Mouse (Mus musculus): ENCODE measurements around the gene Ano2. TPM values are rescaled to one million over a fixed set of nuclear protein-coding genes. Genes with fewer than 3 reads are reported as not detected.

Gene Ano2
- polyA plus RNA-seq, 1 experiment from 2014 or later, result 1.5 TPM

DNA sequence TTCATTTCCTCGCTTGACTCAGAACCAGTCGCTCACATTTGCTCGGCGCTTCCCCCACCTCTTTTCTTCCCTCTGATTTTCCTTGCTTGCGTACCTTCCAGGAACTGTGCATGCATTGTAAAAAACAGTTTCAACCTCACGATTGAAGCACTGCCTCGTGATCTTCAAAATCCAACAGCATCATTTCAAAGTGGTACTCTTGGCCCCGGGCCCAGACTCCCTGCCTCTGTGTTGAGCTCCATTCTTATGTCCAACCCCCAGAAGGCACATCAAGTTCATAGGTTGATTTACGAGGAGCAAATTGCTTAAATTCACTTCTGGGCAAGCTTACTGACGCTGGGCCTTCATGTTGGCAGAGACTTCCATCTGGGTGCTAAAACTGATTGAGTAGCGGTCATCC lies 9.6 kb upstream of the Ano2 start:
- no peaks in the 10 kb centered on the region for H3K36me3 ChIP-seq (ENCODE audit: control insufficient read depth, insufficient read depth)
- no peaks in the 10 kb centered on the region for H3K27me3 ChIP-seq (replicated peaks; ENCODE audit: control insufficient read depth, insufficient read depth, low read length)
- H3K27ac ChIP-seq (ENCODE audit: low read depth, low read length), result no peak overlapping the region
- ATAC-seq, result no peak
- H3K4me1 ChIP-seq (replicated peaks; ENCODE audit: control insufficient read depth, insufficient read depth, low read length), result no peaks in the 10 kb centered on the region
- no peak overlapping the region for H3K9ac ChIP-seq (ENCODE audit: low read depth, low read length)
- no peaks in the 10 kb centered on the region for H3K9me3 ChIP-seq (ENCODE audit: control insufficient read depth)
- WGBS, result 79% methylated on average over 11 of the region's 11 CpGs
- H3K4me2 ChIP-seq (replicated peaks; ENCODE audit: low read depth), result no peak overlapping the region
- no peak for TF ChIP-seq CTCF (IDR thresholded peaks at IDR 0.05; ENCODE audit: low read depth)
- no peak overlapping the region for H3K4me3 ChIP-seq (ENCODE audit: low read depth, low read length)

DNA sequence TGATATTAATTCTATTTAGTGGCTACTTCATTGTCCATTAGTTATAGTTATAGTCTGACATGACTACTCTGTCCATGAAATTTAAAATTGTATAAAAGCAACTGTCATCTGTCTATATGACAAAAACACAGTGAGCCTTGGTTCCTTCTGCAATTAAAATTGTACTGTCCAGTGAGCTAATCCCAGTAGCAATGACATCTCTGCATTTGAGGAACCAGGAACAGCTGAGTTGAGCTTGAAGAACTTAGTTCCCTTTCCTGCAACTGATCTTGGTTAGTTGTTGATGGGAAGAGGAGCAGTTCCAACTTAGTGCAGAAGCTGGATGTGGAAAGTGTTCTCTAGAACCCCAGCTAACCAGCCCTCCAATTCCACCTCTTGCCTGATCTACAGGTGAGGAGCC lies 4.8 kb upstream of the Ano2 start:
- ATAC-seq, result no peak
- Histone ChIP-seq H3K4me2 (replicated peaks; ENCODE audit: low read depth) (no peak overlapping the region), H3K27me3 (replicated peaks; ENCODE audit: control insufficient read depth, insufficient read depth, low read length) (peaks cover 7% of the 10 kb centered on the region; the same call in 1 of the 2 replicates), H3K9me3 (ENCODE audit: control insufficient read depth) (no peaks in the 10 kb centered on the region), H3K9ac (ENCODE audit: low read depth, low read length) (no peak overlapping the region), H3K4me3 (ENCODE audit: low read depth, low read length) (no peak overlapping the region), H3K36me3 (ENCODE audit: control insufficient read depth, insufficient read depth) (no peaks in the 10 kb centered on the region), H3K4me1 (replicated peaks; ENCODE audit: control insufficient read depth, insufficient read depth, low read length) (no peaks in the 10 kb centered on the region), H3K27ac (ENCODE audit: low read depth, low read length) (no peak overlapping the region)
- TF ChIP-seq CTCF (IDR thresholded peaks at IDR 0.05; ENCODE audit: low read depth), result no peak

DNA sequence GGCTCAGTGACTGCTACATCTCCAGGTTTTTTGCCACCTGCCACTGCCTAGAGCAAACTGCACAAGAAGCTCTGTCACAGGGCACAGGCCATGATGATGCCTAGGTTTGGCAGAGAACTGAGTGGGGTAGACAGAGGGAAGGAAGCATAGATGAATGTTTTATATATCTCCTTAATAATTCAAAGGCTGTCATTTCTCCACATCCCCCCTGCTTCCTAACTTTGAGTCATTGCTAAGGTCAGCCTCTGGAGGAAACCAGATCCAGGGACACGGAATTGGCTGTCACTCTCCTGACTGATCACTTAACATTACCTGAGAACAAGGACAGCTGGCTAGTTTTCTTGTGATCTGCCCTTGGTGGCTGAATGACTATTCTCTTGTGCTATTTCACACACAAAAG lies 2.2 kb upstream of the Ano2 start:
- WGBS, result 50% methylated on average over 1 of the region's 1 CpGs
- TF ChIP-seq CTCF (IDR thresholded peaks at IDR 0.05; ENCODE audit: low read depth), result no peak
- H3K36me3 ChIP-seq (ENCODE audit: control insufficient read depth, insufficient read depth), result no peaks in the 10 kb centered on the region
- no peaks in the 10 kb centered on the region for H3K4me1 ChIP-seq (replicated peaks; ENCODE audit: control insufficient read depth, insufficient read depth, low read length)
- no peak for ATAC-seq
- peaks cover 7% of the 10 kb centered on the region; the same call in 1 of the 2 replicates for H3K27me3 ChIP-seq (replicated peaks; ENCODE audit: control insufficient read depth, insufficient read depth, low read length)
- H3K4me3 ChIP-seq (ENCODE audit: low read depth, low read length), result no peak overlapping the region
- no peak overlapping the region for H3K27ac ChIP-seq (ENCODE audit: low read depth, low read length)
- no peak overlapping the region for H3K9ac ChIP-seq (ENCODE audit: low read depth, low read length)
- H3K9me3 ChIP-seq (ENCODE audit: control insufficient read depth), result no peaks in the 10 kb centered on the region
- no peak overlapping the region for H3K4me2 ChIP-seq (replicated peaks; ENCODE audit: low read depth)

DNA sequence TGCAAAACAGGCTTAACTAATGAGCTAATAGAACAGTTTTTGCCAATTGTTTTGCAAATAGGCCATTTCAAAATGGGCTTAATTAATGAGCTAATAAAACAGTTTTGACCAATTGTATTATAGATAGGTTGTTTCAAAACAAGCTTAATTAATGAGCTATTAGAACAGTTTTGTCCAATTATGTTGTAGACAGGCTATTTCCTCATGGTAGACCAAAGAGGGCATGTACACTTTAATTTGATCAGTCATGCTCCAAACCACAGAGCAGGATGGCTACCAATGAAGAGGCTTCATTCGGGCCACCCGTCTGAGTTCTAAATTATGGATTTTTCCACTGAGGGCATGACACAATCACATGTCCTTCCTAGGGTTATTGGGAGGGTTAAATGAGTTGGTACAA lies 10.9 kb downstream of the Ano2 start:
- no peak overlapping the region for H3K27ac ChIP-seq (ENCODE audit: low read depth, low read length)
- H3K4me2 ChIP-seq (replicated peaks; ENCODE audit: low read depth), result no peak overlapping the region
- no peak for ATAC-seq
- no peaks in the 10 kb centered on the region for H3K4me1 ChIP-seq (replicated peaks; ENCODE audit: control insufficient read depth, insufficient read depth, low read length)
- H3K27me3 ChIP-seq (replicated peaks; ENCODE audit: control insufficient read depth, insufficient read depth, low read length), result no peaks in the 10 kb centered on the region
- 85% methylated on average over 2 of the region's 2 CpGs for WGBS
- H3K9ac ChIP-seq (ENCODE audit: low read depth, low read length), result no peak overlapping the region
- no peak for TF ChIP-seq CTCF (IDR thresholded peaks at IDR 0.05; ENCODE audit: low read depth)
- H3K36me3 ChIP-seq (ENCODE audit: control insufficient read depth, insufficient read depth), result no peaks in the 10 kb centered on the region
- H3K4me3 ChIP-seq (ENCODE audit: low read depth, low read length), result no peak overlapping the region
- no peaks in the 10 kb centered on the region for H3K9me3 ChIP-seq (ENCODE audit: control insufficient read depth)

GRCm38 (mm10) chr6:125711261-125711660 lies 21.0 kb downstream of the Ano2 start:
- TF ChIP-seq CTCF (IDR thresholded peaks at IDR 0.05; ENCODE audit: low read depth), result no peak
- Histone ChIP-seq H3K4me1 (replicated peaks; ENCODE audit: control insufficient read depth, insufficient read depth, low read length) (no peaks in the 10 kb centered on the region), H3K27me3 (replicated peaks; ENCODE audit: control insufficient read depth, insufficient read depth, low read length) (no peaks in the 10 kb centered on the region), H3K27ac (ENCODE audit: low read depth, low read length) (no peak overlapping the region), H3K9ac (ENCODE audit: low read depth, low read length) (no peak overlapping the region), H3K4me2 (replicated peaks; ENCODE audit: low read depth) (no peak overlapping the region), H3K4me3 (ENCODE audit: low read depth, low read length) (no peak overlapping the region), H3K36me3 (ENCODE audit: control insufficient read depth, insufficient read depth) (no peaks in the 10 kb centered on the region), H3K9me3 (ENCODE audit: control insufficient read depth) (no peaks in the 10 kb centered on the region)
- ATAC-seq, result no peak
- WGBS, result 80% methylated on average over 16 of the region's 16 CpGs

DNA sequence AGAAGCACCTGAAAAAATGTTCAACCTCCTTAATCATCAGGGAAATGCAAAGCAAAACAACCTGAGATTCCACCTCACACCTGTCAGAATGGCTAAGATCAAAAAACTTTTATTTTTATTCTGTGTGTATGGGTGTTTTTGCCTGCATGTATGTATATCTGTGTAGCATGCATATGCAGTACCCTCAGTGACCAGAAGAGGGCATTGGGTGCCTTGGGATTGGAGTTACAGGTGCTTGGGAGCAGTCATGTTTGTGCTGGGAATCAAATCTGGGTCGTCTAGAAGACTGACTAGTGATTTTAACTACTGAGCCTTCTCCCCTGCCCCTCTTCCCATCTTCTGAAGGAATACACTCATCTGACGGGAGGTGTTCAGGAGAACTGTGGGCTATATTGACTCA lies 36.2 kb downstream of the Ano2 start:
- Histone ChIP-seq H3K4me1 (replicated peaks; ENCODE audit: control insufficient read depth, insufficient read depth, low read length) (no peaks in the 10 kb centered on the region), H3K27me3 (replicated peaks; ENCODE audit: control insufficient read depth, insufficient read depth, low read length) (no peaks in the 10 kb centered on the region), H3K4me2 (replicated peaks; ENCODE audit: low read depth) (no peak overlapping the region), H3K9ac (ENCODE audit: low read depth, low read length) (no peak overlapping the region), H3K9me3 (ENCODE audit: control insufficient read depth) (no peaks in the 10 kb centered on the region), H3K27ac (ENCODE audit: low read depth, low read length) (no peak overlapping the region), H3K36me3 (ENCODE audit: control insufficient read depth, insufficient read depth) (no peaks in the 10 kb centered on the region), H3K4me3 (ENCODE audit: low read depth, low read length) (no peak overlapping the region)
- 79% methylated on average over 2 of the region's 2 CpGs for WGBS
- TF ChIP-seq CTCF (IDR thresholded peaks at IDR 0.05; ENCODE audit: low read depth), result peak; percentile 43
- no peak for ATAC-seq

DNA sequence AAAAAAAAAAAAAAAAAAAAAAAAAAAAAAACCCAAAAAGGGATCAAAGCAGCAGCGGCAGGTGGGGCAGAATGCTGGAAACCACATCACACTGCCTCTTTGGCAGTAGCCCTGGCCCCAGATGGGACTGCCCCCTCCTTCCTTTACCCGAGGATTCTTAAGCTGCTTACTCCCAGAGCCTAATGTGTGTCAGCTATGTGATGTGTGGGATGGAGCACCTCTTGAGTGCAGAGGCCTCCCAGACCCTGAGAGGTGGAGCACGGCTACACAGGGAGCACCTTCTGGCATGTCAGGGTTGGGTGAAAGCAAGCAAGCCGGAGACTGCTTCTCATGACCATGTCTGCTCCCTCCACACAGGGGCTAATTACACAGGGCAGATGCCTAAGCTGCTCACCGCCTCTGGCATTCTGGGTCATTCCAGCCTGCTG lies 37.3 kb downstream of the Ano2 start:
- Histone ChIP-seq H3K4me2 (replicated peaks; ENCODE audit: low read depth) (no peak overlapping the region), H3K4me3 (ENCODE audit: low read depth, low read length) (no peak overlapping the region), H3K36me3 (ENCODE audit: control insufficient read depth, insufficient read depth) (no peaks in the 10 kb centered on the region), H3K27me3 (replicated peaks; ENCODE audit: control insufficient read depth, insufficient read depth, low read length) (no peaks in the 10 kb centered on the region), H3K9me3 (ENCODE audit: control insufficient read depth) (no peaks in the 10 kb centered on the region), H3K4me1 (replicated peaks; ENCODE audit: control insufficient read depth, insufficient read depth, low read length) (no peaks in the 10 kb centered on the region), H3K9ac (ENCODE audit: low read depth, low read length) (no peak overlapping the region), H3K27ac (ENCODE audit: low read depth, low read length) (no peak overlapping the region)
- TF ChIP-seq CTCF (IDR thresholded peaks at IDR 0.05; ENCODE audit: low read depth), result no peak
- ATAC-seq, result no peak
- 66% methylated on average over 5 of the region's 5 CpGs for WGBS

Data from intestine, postnatal 0 days (tissue).